Mouse (Mus musculus) CD4-positive helper T cell, adult 2 months (primary cell): ENCODE results near the gene Plcl1.

ENCODE experiments used
- DNase-seq: peaks from one replicate; pipeline ENCODE4 v3.0.0-alpha.2; 2012; ENCODE audit warnings: low read depth, missing footprints, low spot score

Gene Plcl1

DNA sequence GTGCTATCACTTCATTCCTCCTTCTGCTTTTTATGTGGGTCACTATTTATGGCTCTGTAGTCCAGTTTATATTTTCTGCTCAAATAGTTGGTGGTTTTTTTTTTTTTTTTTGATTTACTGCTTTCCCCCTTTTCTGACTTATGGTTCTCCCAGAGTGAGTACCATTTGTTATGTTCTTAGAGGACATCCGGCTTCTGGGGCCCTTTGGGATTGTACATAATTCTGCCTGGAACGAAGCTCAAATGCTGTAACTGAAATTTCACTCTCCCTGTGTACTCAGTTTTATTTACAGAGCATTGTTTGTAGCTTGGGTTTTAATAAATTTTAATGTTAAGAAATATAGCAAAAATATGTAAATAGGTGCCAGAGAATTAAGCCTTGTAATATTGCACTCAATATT lies 200.2 kb downstream of the Plcl1 start:
- DNase-seq, result no peak

DNA sequence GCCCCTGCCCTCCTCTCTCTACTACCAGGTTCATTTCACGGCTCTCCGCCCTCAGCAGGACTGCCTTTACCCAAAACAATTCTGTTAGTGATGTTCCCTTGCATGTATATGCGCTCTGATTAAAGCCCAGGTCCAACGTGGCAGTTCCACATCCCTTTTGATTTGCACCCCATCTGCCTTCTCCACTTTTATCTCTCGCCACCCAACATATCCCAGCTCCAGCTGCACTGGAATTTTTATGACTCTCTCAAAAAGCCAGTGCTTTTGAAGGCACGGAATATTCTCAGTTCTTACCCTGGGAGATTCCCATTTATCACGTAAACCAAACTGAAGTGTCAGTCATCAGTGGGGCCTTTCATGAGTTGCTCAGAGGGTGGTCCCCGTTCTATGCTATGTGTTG lies 200.7 kb downstream of the Plcl1 start:
- no peak for DNase-seq

DNA sequence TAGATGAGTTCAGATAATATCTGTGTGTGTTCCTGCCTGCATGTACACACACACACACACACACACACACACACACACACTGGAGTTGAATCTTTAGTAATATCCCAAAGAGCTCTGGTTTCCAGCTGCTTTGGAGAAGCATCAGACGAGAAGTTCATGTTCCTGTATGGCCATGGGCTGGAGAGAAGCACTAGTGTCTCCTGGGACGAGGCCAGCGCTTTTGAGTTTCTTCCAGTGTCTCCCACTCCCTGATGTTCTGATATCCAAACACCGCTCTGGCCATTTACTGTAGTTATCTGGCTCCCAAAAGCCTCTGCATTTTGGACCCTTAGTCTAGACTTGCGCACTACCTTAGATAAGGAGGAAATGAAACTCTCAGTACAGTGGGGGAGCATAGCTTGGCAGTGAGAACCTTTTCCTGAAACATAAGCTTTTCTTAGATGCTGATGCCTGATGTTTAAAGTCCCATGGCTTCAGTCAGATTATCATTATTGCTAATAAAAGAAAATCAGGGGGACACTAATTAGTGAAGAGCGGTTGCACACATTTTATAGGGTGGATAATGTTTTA lies 207.1 kb downstream of the Plcl1 start:
- no peak for DNase-seq

DNA sequence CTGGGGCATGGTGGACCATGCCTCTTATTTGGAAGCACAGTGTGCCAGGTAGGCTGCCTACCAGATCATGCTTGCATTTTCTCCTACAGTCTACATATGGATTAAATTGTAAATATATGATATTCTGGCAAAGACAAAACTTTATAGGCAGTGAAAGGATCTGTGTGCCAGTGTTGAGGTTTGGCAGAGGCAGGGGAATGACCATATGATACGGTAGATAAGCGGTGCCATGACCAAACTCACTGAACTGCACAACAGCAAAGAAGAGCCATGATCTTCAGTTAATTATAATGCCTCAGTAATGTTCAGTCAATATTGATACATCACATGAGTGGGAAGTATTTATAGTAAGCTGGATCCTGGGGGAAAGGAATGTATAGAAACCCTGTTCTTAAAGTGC lies 212.1 kb downstream of the Plcl1 start:
- DNase-seq, result no peak

DNA sequence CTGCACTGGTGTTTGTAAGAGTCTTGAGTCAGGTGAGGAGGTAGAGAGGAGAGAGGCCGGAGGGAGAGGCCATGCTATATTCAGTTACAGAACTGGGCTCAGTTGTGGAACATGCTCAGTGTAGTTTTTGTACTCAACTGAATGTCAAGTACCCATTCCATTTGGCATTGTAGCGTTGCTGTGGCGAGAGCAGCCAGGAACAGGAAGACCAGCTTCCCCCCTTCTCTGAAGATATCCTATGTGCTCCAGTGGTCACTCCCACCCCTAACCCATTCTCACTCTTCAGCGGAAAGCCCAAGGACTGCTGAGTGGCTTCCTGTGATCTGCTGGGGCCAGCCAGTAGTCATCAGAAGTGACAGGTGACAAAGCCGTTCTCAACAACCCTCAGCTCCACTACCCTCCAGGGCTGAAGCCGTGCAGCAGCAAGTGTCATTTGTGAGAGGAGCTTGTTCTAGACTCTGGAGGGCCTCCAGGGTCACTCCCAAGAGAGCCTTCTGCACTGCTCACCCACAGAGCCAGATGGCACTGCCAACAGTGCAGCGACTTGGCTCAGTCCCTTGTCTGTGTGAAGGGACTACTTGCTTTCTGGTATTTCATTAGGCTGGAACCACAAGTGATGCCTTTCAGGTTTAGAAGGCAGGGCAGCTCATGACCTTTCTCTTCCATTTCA lies 213.0 kb downstream of the Plcl1 start:
- no peak for DNase-seq

DNA sequence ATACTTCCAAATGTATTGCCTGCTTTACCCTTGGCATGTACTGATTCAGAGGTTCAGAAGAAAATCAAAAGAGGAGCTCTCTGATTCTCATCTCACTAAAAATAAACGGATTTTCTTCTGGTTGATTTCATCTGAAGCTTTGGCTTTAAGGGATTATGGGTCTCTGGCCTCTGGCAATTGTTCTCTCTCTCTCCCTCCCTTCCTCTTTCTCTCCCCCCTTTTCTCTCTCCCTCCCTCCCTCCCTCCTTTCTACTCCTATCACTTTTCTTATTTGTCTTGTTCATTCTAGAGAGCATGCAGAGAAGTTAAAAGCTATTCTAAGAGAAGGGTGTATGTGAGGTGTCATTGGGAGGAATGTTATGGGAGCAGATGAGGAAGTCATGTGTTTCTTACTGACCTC lies 225.8 kb downstream of the Plcl1 start:
- no peak for DNase-seq

DNA sequence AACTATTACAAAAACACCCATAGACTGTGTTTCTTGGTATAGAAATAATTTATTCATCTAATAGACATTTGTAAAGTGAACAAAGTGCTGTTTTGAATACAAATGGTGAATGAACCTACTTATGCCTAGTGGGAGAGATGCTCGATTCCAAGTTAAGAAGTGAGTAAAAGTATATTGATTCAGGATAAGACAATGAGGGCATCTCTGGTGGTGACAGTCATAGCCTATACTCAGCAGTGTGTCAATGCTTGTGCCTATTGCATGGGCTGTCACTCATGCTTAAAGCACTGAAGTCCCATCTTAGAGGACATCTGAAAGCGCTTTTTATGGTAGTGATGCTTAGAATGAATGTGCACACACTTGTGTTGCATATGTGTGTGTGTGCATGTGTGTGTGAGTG lies 226.3 kb downstream of the Plcl1 start:
- DNase-seq, result no peak

DNA sequence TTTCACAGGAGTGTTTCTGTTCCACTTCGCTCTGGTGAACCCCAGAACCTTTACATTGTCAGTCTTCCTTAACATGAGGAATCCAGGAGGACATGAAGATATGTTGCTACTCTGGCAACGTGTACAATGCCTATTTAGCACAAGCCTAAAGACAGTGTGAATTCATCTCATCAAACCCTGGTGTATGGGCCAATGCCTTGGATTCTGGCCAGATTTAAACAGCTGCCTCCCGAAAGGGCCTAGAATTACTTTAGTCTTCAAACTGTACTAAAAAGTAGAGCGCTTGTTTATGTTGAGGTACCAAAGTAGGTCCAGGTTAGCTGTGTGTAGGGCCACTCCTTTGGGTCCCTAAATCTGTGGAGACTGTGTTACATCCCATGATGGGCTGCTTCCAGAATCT lies 227.6 kb downstream of the Plcl1 start:
- no peak for DNase-seq

DNA sequence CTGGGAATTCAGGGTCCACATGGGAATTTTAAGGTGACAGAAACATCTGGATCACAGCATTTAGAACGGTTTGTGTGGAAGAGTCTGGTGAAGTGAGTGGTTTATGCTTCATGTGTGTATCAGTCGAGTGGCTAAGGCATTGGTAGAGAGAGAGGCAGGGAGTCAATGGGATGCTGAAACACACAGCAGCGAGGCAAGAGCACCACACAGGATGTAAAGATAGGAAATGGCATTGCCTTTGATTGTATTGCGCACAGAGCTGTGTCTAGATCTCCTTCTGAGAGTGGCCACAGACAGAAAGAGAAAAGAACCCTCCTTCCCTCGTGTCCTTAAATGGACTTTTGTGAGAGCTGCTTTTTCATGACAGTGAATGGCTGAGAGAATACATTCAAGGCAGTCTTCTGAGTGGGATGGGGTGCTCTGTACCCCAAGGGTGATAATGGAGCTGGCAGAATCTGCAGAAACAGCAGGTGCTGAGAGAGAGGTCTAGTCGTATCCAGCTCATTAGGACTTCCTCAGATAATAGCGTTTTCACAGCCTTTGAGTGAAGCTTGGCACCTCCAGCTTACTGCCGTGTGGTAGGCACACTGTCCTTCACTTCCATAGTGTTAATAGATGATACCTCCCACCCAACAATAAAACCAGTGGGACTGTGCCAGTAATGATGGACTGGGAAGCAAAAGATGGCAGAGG lies 253.9 kb downstream of the Plcl1 start:
- no peak for DNase-seq

DNA sequence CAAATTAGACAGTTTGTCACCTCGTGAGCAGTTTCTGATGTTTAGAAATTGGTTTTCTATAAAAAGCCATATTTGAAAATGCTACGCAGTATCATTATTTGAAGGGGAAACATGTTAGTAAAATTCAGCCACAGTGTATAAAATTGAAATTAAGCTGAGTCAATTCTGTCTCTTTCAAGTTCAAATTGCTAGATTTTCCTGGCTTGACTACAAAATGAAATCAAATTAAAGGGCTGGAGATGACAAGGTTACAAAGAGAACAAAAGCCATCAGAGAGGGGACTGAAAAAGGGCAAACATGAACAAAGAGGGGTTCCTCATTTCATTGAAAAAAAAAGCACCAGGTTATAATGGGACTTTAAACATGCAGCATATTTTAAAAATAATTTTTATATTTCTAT lies 255.7 kb downstream of the Plcl1 start:
- DNase-seq, result no peak

DNA sequence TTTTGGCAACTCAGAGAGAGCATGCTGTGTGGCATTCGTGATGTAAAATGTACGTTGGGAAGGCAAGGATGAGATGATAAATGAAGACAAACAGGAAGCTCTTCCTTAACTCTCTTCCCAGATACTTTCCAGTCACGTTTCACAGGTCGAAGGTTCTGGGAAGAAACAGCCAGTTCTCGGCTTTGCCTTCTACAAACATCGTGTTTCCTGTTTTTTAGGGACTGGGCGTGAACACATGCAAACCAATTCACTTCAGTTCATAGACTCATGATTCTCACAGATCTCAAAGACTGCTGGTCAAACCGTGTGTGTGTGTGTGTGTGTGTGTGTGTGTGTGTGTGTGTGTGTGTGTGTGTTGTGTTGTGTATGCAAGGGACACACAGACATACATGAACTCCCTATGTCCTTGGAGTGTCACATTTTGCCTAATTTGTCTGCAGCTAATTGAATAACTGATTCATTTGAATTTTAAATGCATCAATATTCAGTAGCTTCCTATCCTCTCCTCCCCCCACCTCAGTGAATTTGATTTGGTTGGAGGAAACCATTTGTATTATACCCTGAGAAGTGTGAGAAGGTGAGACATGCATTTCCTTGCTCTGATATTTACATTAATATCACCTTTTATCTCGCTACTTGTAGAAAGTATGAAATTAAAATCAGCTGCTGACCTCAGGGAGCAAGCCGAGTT lies 259.6 kb downstream of the Plcl1 start:
- DNase-seq, result no peak

DNA sequence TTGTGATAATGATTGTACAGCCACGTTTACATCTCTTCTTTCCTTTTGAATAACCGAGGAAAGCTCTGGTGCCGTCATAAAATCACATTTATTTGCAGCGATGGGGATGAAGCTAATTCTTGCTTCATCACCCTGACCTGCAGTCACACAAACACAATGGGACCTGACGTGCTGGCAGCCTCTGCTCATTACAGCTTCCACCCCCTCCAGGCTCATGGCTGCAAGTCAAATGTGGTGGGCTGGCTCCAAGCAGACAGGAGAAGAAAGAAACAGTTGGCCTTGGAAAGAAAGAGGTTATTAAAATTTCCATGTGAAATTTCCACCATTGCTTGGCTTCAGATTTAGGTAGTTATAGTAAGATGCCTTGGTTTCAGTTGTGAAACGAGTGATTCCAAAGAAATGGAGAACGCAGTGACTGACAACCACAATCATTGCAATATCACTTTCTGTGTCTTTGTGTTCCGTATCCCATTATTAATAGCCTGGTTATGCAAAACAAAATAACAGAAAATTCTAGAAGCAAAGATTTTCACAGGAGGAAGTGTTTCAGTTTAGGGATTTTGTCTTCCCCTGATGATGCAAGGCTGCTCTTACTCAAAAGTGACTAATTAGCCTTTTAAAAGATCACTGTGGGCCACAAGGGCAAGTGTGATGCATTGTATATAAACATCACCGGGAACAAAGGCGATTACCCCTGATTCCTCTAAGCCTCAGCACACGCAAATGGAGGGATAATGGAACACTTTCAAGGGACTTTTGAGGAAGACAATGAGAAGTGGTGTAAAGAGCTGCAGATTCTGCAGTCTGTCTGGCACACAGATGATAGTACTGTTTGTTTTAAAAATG lies 260.3 kb downstream of the Plcl1 start:
- DNase-seq, result no peak

DNA sequence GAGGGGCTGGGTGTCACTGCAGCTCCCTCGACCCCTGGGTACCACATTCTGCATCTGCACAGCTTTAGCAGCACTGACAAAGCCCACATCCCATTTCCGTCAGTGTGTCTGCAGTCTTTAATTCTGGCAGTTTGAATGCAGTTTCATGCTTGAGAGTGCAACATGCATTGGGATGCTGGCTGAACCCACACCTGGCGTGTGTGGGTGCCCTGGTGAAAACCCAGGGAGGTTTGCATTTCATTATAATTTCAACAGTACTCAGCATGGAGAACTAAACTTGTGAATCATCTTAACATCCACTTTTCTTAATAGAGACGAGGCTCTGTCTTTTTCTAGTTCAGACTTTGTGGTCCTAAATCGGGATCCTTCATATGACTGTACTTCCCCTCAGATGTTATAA lies 261.1 kb downstream of the Plcl1 start:
- no peak for DNase-seq

DNA sequence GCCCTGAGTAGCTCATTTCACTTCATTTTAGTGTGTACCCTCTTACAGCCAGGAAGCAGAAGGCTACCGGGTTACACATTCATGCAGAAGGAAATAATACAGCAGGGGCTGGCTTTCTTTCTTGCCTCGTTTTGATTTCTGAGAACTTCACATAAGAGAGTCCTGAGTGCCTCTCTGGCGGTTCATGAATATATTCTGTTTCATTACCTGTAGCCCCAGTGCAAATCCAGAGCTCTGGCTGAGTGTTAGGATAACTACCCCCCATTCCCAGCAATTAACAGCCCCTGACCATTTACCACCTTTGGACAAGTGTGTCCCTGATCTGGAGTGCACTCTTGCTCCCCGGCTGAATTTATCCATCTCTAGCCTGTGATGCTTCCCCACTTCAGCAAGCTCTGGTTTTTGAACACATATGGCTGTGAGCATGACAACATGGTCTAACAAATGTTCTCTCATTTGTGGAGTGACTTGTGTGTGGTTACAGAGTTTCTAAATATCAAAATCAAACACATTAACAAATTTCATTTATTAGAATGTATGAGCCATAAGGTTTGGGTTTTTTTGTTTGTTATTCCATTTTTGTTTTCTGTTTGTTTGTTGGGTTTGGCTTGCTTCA lies 263.0 kb downstream of the Plcl1 start:
- DNase-seq, result no peak

DNA sequence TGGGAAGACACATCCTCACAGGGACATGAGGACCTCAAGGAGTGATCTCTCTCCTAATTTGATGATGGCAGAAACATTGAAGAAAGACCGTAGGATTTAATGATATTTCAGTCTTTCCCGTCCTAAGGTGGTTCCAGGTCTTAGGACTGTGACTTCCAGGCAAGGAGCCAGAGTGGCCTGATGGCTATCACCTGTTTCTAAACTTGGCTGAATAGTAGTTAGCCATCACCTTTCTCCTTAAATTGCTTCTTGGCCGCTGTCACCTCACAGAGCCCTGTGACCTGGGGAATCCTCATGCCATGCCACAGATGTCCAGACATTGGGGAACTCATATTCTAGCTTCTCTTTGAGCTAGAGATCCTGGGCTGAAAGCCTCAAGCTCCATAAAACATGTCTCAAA lies 277.0 kb downstream of the Plcl1 start:
- no peak for DNase-seq

DNA sequence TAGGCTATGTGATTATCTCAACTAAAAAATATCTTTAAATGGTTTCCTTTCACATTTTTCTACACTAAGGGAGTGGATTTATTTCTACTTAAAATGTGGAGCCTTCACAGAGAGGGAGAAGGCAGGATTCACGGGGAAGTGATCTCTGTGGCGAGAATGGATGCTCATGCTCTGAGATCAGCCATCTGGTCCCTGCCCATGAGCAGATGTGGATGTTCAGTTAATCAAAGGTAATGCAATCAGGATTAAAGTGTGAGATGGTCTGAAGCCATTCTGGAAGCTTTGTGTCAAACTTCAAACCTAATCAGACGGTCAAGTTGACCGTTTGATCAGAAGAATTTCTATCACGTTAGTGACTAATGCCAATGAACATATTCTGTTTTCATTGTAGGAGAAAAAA lies 280.5 kb downstream of the Plcl1 start:
- no peak for DNase-seq

DNA sequence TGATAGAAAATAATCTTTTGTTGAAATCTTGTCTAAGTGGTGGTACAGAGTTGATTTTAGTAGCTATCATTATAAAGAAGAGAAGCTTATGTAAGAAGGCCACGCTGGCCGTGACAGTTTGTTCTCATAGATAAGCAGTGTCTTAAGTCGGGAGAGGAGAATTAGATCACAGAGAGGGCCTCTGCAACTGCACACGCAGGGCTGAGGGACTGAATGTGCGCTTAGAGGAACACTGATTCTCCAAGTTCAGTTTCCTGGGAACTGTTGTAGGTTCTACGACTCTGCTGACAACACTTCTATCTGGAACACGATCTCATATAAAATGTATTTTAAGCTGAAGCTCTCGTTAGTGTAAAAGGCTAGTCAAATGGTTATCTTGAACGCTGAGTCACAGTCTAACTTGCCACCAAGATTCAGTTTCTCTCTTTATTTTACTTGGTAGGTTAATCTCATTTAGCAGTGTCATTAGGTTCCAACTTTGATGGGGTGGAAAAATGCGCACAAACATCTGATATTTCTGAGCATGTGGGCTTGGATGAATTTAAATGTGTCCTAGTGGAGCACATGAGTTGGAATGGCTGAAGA lies 288.0 kb downstream of the Plcl1 start:
- no peak for DNase-seq

DNA sequence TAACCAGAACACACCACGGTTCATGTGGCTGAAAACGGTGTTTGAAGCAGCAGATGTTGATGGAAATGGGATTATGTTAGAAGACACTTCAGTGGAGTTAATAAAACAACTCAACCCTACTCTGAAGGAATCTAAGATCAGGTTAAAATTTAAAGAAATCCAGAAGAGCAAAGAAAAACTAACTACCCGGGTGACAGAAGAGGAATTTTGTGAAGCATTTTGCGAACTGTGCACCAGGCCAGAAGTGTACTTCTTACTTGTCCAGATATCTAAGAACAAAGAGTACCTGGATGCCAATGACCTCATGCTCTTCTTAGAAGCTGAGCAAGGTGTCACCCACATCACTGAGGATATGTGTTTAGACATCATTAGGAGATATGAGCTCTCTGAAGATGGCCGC lies 290.5 kb downstream of the Plcl1 start:
- DNase-seq, result no peak

DNA sequence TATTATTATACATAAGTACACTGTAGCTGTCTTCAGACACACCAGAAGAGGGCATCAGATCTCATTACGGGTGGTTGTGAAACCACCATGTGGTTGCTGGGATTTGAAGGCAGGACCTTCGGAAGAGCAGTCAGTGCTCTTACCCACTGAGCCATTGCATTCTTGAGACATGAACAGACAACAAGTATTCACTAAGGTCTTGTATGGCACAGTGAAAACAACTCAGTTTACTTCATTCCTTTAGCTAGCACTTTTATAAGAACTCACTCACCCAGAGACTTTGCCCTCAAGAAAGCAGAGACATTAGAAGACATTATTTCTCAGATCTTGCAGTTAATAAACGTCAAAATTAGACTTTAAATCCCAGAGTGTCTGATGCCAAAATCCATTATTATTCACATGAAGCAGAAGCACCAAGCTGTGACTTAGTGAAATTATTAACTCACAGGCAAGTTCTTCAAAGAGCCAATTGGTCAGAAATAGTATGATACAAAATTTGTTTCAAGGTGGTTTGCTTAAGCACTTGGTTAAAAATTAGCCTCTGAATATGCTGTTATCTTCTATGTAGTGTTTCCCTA lies 293.8 kb downstream of the Plcl1 start:
- DNase-seq, result no peak

DNA sequence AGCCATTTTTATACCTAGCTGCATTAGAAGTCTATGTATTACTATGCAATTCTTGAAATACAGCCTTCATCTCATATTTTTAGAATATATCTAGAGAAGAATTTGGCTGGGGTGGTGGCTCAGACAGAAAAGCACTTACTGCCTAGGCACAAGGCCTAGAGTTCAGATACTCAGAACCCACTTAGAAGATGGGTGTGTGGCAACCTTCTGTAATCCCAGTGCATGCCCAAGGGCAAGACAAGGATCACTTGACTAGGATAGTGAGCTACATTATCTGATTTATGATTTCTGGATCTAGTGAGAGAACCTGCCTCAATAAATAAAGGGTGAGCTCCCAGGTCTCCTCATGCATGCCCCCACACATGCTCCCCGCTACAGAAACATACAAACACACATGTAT lies 294.3 kb downstream of the Plcl1 start:
- no peak for DNase-seq

DNA sequence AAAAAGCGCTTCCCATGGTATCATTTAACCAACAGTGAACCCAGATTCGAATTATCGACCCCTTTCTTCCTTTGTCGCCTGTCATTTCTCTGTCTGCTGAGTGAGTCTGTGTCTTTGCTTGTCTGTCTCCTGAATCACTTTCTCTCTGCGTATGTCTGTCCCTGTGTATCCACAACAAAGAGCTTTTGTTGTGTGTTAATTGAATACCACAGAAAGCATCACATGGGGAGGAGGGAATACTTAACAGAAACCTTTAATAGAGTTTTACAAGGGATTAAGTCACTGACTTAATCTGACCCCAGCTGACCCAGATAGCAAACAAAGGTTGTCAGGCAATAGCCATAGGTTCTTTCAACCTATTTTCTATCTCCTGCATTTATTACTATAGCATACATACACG lies 295.0 kb downstream of the Plcl1 start:
- no peak for DNase-seq
